Mouse (Mus musculus): Measurements from ENCODE around the gene Ndufa3. TPM values are rescaled to one million over a fixed set of nuclear protein-coding genes. Genes with fewer than 3 reads are reported as not detected.

Gene Ndufa3
- polyA plus RNA-seq, 1 experiment from 2014 or later, result 605 TPM

DNA sequence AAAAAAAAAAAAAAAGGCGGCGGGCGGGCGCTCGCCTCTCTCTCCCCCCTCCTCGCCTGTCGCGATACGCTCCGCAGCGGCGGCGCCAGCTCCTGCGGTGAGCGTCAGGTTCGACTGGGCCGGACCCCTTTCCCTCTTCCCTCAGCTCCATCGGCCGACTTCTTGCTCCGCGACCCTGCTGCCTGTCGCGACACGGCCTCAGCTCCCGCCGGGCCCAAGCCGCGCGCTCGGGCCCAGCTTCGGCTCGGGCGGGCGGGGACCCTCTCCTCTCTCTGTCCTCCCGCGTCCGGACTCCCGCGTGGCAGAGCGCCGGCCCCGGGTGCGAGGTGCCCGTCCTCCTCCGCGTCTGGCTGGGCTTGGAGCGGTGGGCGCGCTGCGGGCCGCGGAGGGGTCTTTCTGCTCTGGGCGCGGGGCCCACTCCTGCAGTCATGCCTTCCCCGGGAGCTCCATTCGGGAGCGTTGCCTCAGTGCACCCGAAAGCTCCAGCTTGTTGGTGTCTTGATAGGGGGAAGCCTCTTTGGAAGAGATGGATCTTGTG, 28.4 kb downstream of the Ndufa3 start:
- ATAC-seq (ENCODE audit: low FRiP score), result peak; percentile 12
- H3K9me3 ChIP-seq (replicated peaks), result no peaks in the 10 kb centered on the region
- peak overlapping the region; percentile 91 for H3K4me3 ChIP-seq (replicated peaks)
- WGBS, result 0% methylated on average over 48 of the region's 58 CpGs
- H3K36me3 ChIP-seq, result peaks cover 13% of the 10 kb centered on the region
- peak overlapping the region; percentile 97 for H3K27ac ChIP-seq (replicated peaks)
- H3K4me2 ChIP-seq, result peak overlapping the region; percentile 75
- H3K4me1 ChIP-seq, result peaks cover 45% of the 10 kb centered on the region
- peak overlapping the region; percentile 99 for H3K9ac ChIP-seq (replicated peaks)
- no peaks in the 10 kb centered on the region for H3K27me3 ChIP-seq (replicated peaks)

DNA sequence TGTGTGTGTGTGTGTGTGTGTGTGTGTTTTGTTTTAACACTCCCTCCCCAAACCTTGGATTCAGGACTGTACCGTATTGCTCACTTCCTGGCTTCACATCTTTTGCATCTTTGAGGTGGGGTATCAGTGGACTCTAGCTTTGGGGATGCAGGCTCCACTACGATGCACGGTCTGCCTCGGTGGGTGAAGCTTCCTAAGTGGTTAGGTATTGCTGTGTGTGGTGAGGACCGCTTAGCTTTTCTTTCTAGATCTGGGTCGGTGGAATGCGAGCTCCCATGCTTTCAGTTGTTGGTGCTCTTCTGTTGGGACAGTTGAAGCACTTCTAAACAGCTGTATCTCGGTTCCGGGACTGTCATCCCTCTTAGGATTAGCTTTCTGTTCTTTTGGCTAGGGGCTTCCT, 29.0 kb downstream of the Ndufa3 start:
- no peak for ATAC-seq (ENCODE audit: low FRiP score)
- Histone ChIP-seq H3K4me2 (peak overlapping the region; percentile 75), H3K4me1 (peaks cover 45% of the 10 kb centered on the region), H3K36me3 (peaks cover 13% of the 10 kb centered on the region), H3K27ac (replicated peaks) (peak overlapping the region; percentile 97), H3K9me3 (replicated peaks) (no peaks in the 10 kb centered on the region), H3K4me3 (replicated peaks) (peak overlapping the region; percentile 91), H3K9ac (replicated peaks) (peak overlapping the region; percentile 99), H3K27me3 (replicated peaks) (no peaks in the 10 kb centered on the region)
- WGBS, result 19% methylated on average over 9 of the region's 9 CpGs

- ATAC-seq (ENCODE audit: low FRiP score), result no peak
- Histone ChIP-seq H3K36me3 (peaks cover 16% of the 10 kb centered on the region), H3K27ac (replicated peaks) (peak overlapping the region; percentile 97; the same call in 1 of the 2 replicates), H3K4me1 (peaks cover 45% of the 10 kb centered on the region), H3K9me3 (replicated peaks) (no peaks in the 10 kb centered on the region), H3K9ac (replicated peaks) (peak overlapping the region; percentile 99), H3K27me3 (replicated peaks) (no peaks in the 10 kb centered on the region), H3K4me2 (peak overlapping the region; percentile 75), H3K4me3 (replicated peaks) (peak overlapping the region; percentile 91)
- 70% methylated on average over 4 of the region's 4 CpGs for WGBS
Measured at GRCm38 (mm10) chr7:3646641-3647040, 29.5 kb downstream of the Ndufa3 start.

DNA sequence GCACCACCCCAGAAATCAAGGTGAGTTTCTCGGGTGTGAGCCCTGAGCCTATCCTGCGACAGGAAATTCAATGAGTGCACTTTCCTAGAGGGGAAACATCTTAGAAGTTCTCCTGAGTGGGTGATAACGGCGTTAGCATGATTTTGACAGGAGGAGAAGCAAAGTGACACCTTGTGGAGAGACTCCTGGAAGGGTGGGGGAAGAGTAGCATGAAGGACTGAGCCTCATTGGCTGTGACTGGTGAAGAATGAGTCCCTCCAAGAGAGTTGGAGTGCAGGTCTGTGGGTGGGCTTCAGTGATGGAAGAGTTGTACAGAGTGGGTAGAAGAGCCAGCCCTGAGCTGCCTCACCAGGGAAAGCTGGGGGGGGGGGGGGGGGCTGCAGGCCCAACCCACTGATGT, 39.8 kb downstream of the Ndufa3 start:
- no peak for ATAC-seq (ENCODE audit: low FRiP score)
- Histone ChIP-seq H3K4me1 (no peaks in the 10 kb centered on the region), H3K4me3 (replicated peaks) (no peak overlapping the region), H3K27me3 (replicated peaks) (no peaks in the 10 kb centered on the region), H3K27ac (replicated peaks) (no peak overlapping the region), H3K4me2 (no peak overlapping the region), H3K9ac (replicated peaks) (no peak overlapping the region), H3K36me3 (peaks cover 99% of the 10 kb centered on the region), H3K9me3 (replicated peaks) (no peaks in the 10 kb centered on the region)
- 90% methylated on average over 4 of the region's 4 CpGs for WGBS

GRCm38 (mm10) chr7:3658578-3658977, 41.4 kb downstream of the Ndufa3 start:
- Histone ChIP-seq H3K27me3 (replicated peaks) (no peaks in the 10 kb centered on the region), H3K4me3 (replicated peaks) (no peak overlapping the region), H3K4me1 (peaks cover 8% of the 10 kb centered on the region), H3K36me3 (peaks cover 93% of the 10 kb centered on the region), H3K9ac (replicated peaks) (no peak overlapping the region), H3K9me3 (replicated peaks) (no peaks in the 10 kb centered on the region), H3K4me2 (no peak overlapping the region), H3K27ac (replicated peaks) (no peak overlapping the region)
- ATAC-seq (ENCODE audit: low FRiP score), result no peak
- 94% methylated on average over 14 of the region's 14 CpGs for WGBS

DNA sequence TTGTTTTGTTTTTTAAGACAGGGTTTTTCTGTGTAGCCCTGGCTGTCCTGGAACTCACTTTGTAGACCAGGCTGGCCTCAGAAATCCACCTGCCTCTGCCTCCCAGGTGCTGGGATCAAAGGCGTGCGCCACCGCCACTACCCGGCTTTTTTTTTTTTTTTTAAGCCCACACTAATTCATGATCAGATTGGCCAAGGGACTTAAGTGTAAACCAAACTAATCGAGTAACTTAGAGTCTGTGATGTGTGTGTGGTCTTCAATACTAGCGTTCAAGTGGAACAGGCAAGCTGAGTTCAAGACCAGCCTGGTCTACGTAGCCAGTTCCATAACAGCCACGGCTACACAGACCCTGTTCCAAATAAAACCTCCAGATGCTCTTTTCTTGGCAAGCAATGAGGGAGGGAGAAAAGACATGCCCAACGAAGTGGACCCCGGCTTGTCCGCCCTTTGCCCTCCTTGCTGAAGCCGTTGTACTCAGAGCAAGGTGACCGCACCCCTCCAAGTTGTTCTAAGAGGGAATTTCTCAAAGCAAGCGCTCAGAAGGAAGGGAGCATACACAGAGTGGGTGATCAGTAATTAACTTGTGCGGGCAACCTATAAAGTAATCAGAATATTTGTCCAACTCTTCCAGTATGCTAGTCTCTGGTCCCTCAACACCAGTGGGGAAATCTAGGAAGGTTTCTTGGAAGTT, 47.5 kb downstream of the Ndufa3 start:
- Histone ChIP-seq H3K36me3 (peaks cover 32% of the 10 kb centered on the region), H3K4me3 (replicated peaks) (peak overlapping the region; percentile 68), H3K27me3 (replicated peaks) (no peaks in the 10 kb centered on the region), H3K4me2 (peak overlapping the region; percentile 68), H3K9me3 (replicated peaks) (no peaks in the 10 kb centered on the region), H3K4me1 (peaks cover 27% of the 10 kb centered on the region), H3K9ac (replicated peaks) (peak overlapping the region; percentile 66), H3K27ac (replicated peaks) (peak overlapping the region; percentile 84)
- peak; percentile 41 for ATAC-seq (ENCODE audit: low FRiP score)
- 30% methylated on average over 15 of the region's 15 CpGs for WGBS

GRCm38 (mm10) chr7:3665215-3666114, 48.3 kb downstream of the Ndufa3 start, which contains the start of gene Leng1:
Gene Leng1, minus strand, starts transcription at chr7:3665840.
- Histone ChIP-seq H3K4me2 (peak within 1 kb of the TSS; percentile 68), H3K9ac (replicated peaks) (peak within 1 kb of the TSS; percentile 66), H3K4me3 (replicated peaks) (peak within 1 kb of the TSS; percentile 68), H3K27ac (replicated peaks) (peak within 1 kb of the TSS; percentile 84), H3K36me3 (peaks cover 24% of the 10 kb centered on the region), H3K4me1 (peaks cover 27% of the 10 kb centered on the region), H3K27me3 (replicated peaks) (no peaks in the 10 kb centered on the region), H3K9me3 (replicated peaks) (no peaks in the 10 kb centered on the region)
- ATAC-seq (ENCODE audit: low FRiP score), result peak; percentile 99
- 4% methylated on average over 45 of the region's 45 CpGs for WGBS

GRCm38 (mm10) chr7:3666921-3667391, 49.8 kb downstream of the Ndufa3 start:
- no peak overlapping the region for H3K4me2 ChIP-seq
- peaks cover 27% of the 10 kb centered on the region for H3K4me1 ChIP-seq
- ATAC-seq (ENCODE audit: low FRiP score), result no peak
- H3K36me3 ChIP-seq, result peaks cover 10% of the 10 kb centered on the region
- H3K4me3 ChIP-seq (replicated peaks), result no peak overlapping the region
- H3K27ac ChIP-seq (replicated peaks), result no peak overlapping the region
- WGBS, result 23% methylated on average over 14 of the region's 14 CpGs
- H3K9ac ChIP-seq (replicated peaks), result no peak overlapping the region
- no peaks in the 10 kb centered on the region for H3K9me3 ChIP-seq (replicated peaks)
- no peaks in the 10 kb centered on the region for H3K27me3 ChIP-seq (replicated peaks)

Small RNA genes lying within 50 kb of the gene (microRNA-seq; reads per million reads assigned to microRNA genes)
- gene Gm25100 (not detected), gene Mir3572 (2.1 reads per million, percentile 6 among the genes with 10 or more reads in this experiment)

Other genes with a start within 250 kb of the Ndufa3 start
- 11.0 and 11.2 TPM in 2 replicates for gene Cacng8, start 226.7 kb upstream of the Ndufa3 start, polyA plus RNA-seq (2015; fragmentation: Nextera tagmentation; extraction: Ambion mirVana)
- 0.43 and 0.97 TPM in 2 replicates for gene Cacng6, start 193.2 kb upstream of the Ndufa3 start, polyA plus RNA-seq (2015; fragmentation: Nextera tagmentation; extraction: Ambion mirVana)
- gene Tarm1, start 114.7 kb upstream of the Ndufa3 start, polyA plus RNA-seq (2015; fragmentation: Nextera tagmentation; extraction: Ambion mirVana), result 0.13 and 0.15 TPM in 2 replicates
- gene Oscar, start 1.2 kb upstream of the Ndufa3 start, polyA plus RNA-seq (2015; fragmentation: Nextera tagmentation; extraction: Ambion mirVana), result 0.38 and 0.84 TPM in 2 replicates
- 34.6 and 39.7 TPM in 2 replicates for gene Tfpt, start 12.6 kb downstream of the Ndufa3 start, polyA plus RNA-seq (2015; fragmentation: Nextera tagmentation; extraction: Ambion mirVana)
- gene Prpf31, start 12.6 kb downstream of the Ndufa3 start, polyA plus RNA-seq (2015; fragmentation: Nextera tagmentation; extraction: Ambion mirVana), result 85.9 and 93.1 TPM in 2 replicates
- gene Cnot3, start 27.9 kb downstream of the Ndufa3 start, polyA plus RNA-seq (2015; fragmentation: Nextera tagmentation; extraction: Ambion mirVana), result 36.4 and 43.0 TPM in 2 replicates
- gene Leng1, start 48.5 kb downstream of the Ndufa3 start, polyA plus RNA-seq (2015; fragmentation: Nextera tagmentation; extraction: Ambion mirVana), result 15.3 and 16.3 TPM in 2 replicates
- gene Tmc4, start 60.2 kb downstream of the Ndufa3 start, polyA plus RNA-seq (2015; fragmentation: Nextera tagmentation; extraction: Ambion mirVana), result 5.6 and 17.2 TPM in 2 replicates
- 285 and 295 TPM in 2 replicates for gene Tsen34, start 75.5 kb downstream of the Ndufa3 start, polyA plus RNA-seq (2015; fragmentation: Nextera tagmentation; extraction: Ambion mirVana)
- gene Mboat7, start 76.2 kb downstream of the Ndufa3 start, polyA plus RNA-seq (2015; fragmentation: Nextera tagmentation; extraction: Ambion mirVana), result 105 and 110 TPM in 2 replicates
- gene Rps9, start 86.6 kb downstream of the Ndufa3 start, polyA plus RNA-seq (2015; fragmentation: Nextera tagmentation; extraction: Ambion mirVana), result 710 and 932 TPM in 2 replicates
- 0.51 and 0.83 TPM in 2 replicates for gene Pirb, start 103.0 kb downstream of the Ndufa3 start, polyA plus RNA-seq (2015; fragmentation: Nextera tagmentation; extraction: Ambion mirVana)
- not detected in 2 replicates for gene Gm15448, start 208.3 kb downstream of the Ndufa3 start, polyA plus RNA-seq (2015; fragmentation: Nextera tagmentation; extraction: Ambion mirVana)
- 0.29 TPM in 1 of 2 replicates, not detected in the other for gene Pira2, start 227.7 kb downstream of the Ndufa3 start, polyA plus RNA-seq (2015; fragmentation: Nextera tagmentation; extraction: Ambion mirVana)